Mouse (Mus musculus) monocyte, adult 2 months (primary cell): ENCODE measurements around the gene Ncbp1.
"Not testable (repeated sequence)": the region's sequence is repeated elsewhere in the genome, so short reads cannot be mapped to it uniquely, and the experiment has no call there.

ENCODE experiments used
- DNase-seq, 2 experiments: peaks; one replicate each; pipeline ENCODE4 v3.0.0; 2022; ENCODE audit warnings: low spot score in 2 of 2, low read depth in 1 of 2

Gene Ncbp1

GRCm38 (mm10) chr4:46126541-46126940, 11.9 kb upstream of the Ncbp1 start:
- peak in 1 of 2 experiments; percentile 19 for DNase-seq

- DNase-seq = no peak
Observed at GRCm38 (mm10) chr4:46129311-46130004, 9.0 kb upstream of the Ncbp1 start.

- DNase-seq = peak in 1 of 2 experiments; percentile 18
Observed at GRCm38 (mm10) chr4:46130221-46130620, 8.2 kb upstream of the Ncbp1 start.

GRCm38 (mm10) chr4:46131791-46132190, 6.6 kb upstream of the Ncbp1 start:
- DNase-seq = no peak

GRCm38 (mm10) chr4:46137629-46138286, 655 bp upstream of the Ncbp1 start:
- no peak for DNase-seq

- no peak for DNase-seq
Observed at GRCm38 (mm10) chr4:46144323-46144722, 5.9 kb downstream of the Ncbp1 start.

GRCm38 (mm10) chr4:46146881-46147280, 8.5 kb downstream of the Ncbp1 start:
- no peak for DNase-seq

- no peak for DNase-seq
Observed at GRCm38 (mm10) chr4:46151903-46152544, 13.6 kb downstream of the Ncbp1 start.

GRCm38 (mm10) chr4:46164027-46164426, 25.6 kb downstream of the Ncbp1 start:
- no peak for DNase-seq

GRCm38 (mm10) chr4:46165831-46166230, 27.4 kb downstream of the Ncbp1 start:
- no peak for DNase-seq

- no peak for DNase-seq
Observed at GRCm38 (mm10) chr4:46171761-46172160, 33.3 kb downstream of the Ncbp1 start.

- DNase-seq = no peak
Observed at GRCm38 (mm10) chr4:46176313-46176712, 37.9 kb downstream of the Ncbp1 start.

GRCm38 (mm10) chr4:46177018-46177417, 38.6 kb downstream of the Ncbp1 start:
- DNase-seq = no peak

- no peak for DNase-seq
Observed at GRCm38 (mm10) chr4:46177496-46177895, 39.1 kb downstream of the Ncbp1 start.

- DNase-seq = no peak
Observed at GRCm38 (mm10) chr4:46181168-46181567, 42.8 kb downstream of the Ncbp1 start.

- DNase-seq = no peak
Observed at GRCm38 (mm10) chr4:46182181-46182580, 43.8 kb downstream of the Ncbp1 start.

GRCm38 (mm10) chr4:46185423-46185822, 47.0 kb downstream of the Ncbp1 start:
- DNase-seq = no peak

GRCm38 (mm10) chr4:46185890-46186289, 47.5 kb downstream of the Ncbp1 start:
- no peak for DNase-seq

GRCm38 (mm10) chr4:46186466-46186865, 48.1 kb downstream of the Ncbp1 start:
- no peak for DNase-seq

GRCm38 (mm10) chr4:46192011-46192410, 53.6 kb downstream of the Ncbp1 start:
- DNase-seq = not testable (repeated sequence)

- peak; percentile 64 to 86 for DNase-seq
Observed at GRCm38 (mm10) chr4:46195781-46196487, 57.5 kb downstream of the Ncbp1 start, which contains the start of gene Xpa. Xpa (minus strand) TSS chr4:46196311.
